Mouse (Mus musculus) lung, embryonic 14.5 days (tissue): Measurements from ENCODE around the gene Prlhr. TPM values are rescaled to one million over a fixed set of nuclear protein-coding genes. Genes with fewer than 3 reads are reported as not detected.
A peak's percentile ranks its signal among the peaks of the same experiment; 100 is the strongest.

ENCODE experiments used
- ATAC-seq: fragments of 200-750 bp; cut with Nextera tagmentation; 2 replicates; pipeline ENCODE4 v1.8.0; 2017; ENCODE audit warnings: mild to moderate bottlenecking, moderate TSS enrichment, moderate library complexity; ENCODE audit not compliant: insufficient read depth
- DNase-seq: peaks from one replicate; pipeline ENCODE4 v3.0.0-alpha.2; 2015
- H3K27ac ChIP-seq: fragments of 300-500 bp; sonication (generic); 2 replicates; pipeline ENCODE4 v1.5.1; 2014; ENCODE audit warnings: low read depth, mild to moderate bottlenecking, moderate library complexity
- H3K27me3 ChIP-seq: fragments of 300-500 bp; sonication (generic); 2 replicates; pipeline ENCODE4 v1.6.1; 2014; ENCODE audit warnings: low read length, control low read depth; ENCODE audit not compliant: insufficient read depth
- H3K36me3 ChIP-seq: fragments of 300-500 bp; sonication (generic); 2 replicates; pipeline ENCODE4 v1.6.1; 2014; ENCODE audit warnings: control low read depth; ENCODE audit not compliant: insufficient read depth
- H3K4me1 ChIP-seq: fragments of 300-500 bp; sonication (generic); 2 replicates; pipeline ENCODE4 v1.6.1; 2014; ENCODE audit warnings: antibody characterized with exemption, control low read depth; ENCODE audit not compliant: insufficient read depth
- H3K4me2 ChIP-seq: fragments of 300-500 bp; sonication (generic); 2 replicates; pipeline ENCODE4 v1.6.1; 2014; ENCODE audit warnings: mild to moderate bottlenecking
- H3K4me3 ChIP-seq: fragments of 300-500 bp; sonication (generic); 2 replicates; pipeline ENCODE4 v1.5.1; 2014; ENCODE audit warnings: low read depth, low read length
- H3K9ac ChIP-seq: fragments of 300-500 bp; sonication (generic); 2 replicates; pipeline ENCODE4 v1.6.1; 2014
- H3K9me3 ChIP-seq: fragments of 300-500 bp; sonication (generic); 2 replicates; pipeline ENCODE4 v1.6.1; 2016; ENCODE audit warnings: low read depth, low read length, control low read depth
- CTCF ChIP-seq: IDR thresholded peaks from 2 replicates; pipeline ENCODE4 v1.5.1; 2016; ENCODE audit warnings: antibody characterized with exemption, low read depth
- WGBS: fragments of 180-500 bp; shearing (Covaris S2); extraction: QIAGEN DNeasy Blood & Tissue Kit; methylation state at CpG from one replicate; pipeline ENCODE4 v1.1.7; 2014; 5-methylcytosine and 5-hydroxymethylcytosine counted together
- polyA plus RNA-seq: library from polyadenylated mRNA; unstranded; fragments of >200 nt; fragmentation: Nextera tagmentation; extraction: Ambion mirVana; gene quantifications from 2 replicates; pipeline ENCODE4 v1.2.1, GENCODE M21; 2014

The Prlhr gene
- polyA plus RNA-seq, 1 experiment from 2014 or later = not detected

DNA sequence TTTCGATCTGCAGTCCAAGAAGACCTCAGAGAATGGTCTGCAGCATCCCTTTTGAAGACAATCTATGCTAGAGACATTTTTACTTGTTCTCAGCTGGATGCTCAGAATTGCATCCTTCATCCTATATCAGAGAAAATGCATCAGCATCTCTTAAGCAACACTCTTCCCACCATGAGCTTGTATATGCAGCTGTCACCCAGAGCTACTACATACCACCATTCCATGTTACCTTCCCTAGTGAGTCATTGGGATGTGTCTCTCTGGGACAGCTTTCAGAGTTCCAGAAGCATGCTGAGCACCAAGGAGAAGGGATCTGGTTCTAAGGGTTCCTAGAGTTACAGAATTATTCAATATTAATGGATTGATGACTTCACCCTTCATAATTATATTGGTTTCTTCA lies 10.8 kb upstream of the Prlhr start:
- DNase-seq (no peak), ATAC-seq (no peak)
- no peak overlapping the region for H3K9ac ChIP-seq
- H3K27ac ChIP-seq = no peak overlapping the region
- H3K4me3 ChIP-seq = no peak overlapping the region
- no peaks in the 10 kb centered on the region for H3K4me1 ChIP-seq
- no peaks in the 10 kb centered on the region for H3K27me3 ChIP-seq
- 42% methylated on average over 1 of the region's 1 CpGs for WGBS
- no peak for TF ChIP-seq CTCF
- H3K4me2 ChIP-seq = no peak overlapping the region
- H3K9me3 ChIP-seq = no peaks in the 10 kb centered on the region
- H3K36me3 ChIP-seq = no peaks in the 10 kb centered on the region

DNA sequence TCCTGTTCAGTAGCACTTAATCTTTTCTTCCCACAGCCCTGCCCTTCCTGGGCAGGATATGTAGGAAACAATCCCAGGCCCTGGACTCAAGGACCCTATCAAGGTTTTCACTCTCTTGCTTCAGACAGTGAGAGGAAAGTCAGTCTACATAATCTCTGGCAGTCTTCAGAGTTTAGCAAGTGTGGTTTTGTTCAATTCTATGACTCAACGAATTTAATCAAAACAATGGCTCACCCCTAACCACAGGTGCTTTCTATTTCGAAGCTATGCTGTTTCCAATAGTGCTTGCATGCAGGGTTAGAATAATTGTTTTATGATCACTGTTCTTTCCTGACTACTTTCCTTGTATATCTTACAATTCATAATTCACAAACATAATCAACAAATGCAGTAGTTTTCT lies 9.7 kb upstream of the Prlhr start:
- WGBS = 52% methylated on average over 2 of the region's 2 CpGs
- H3K4me3 ChIP-seq = no peak overlapping the region
- H3K4me2 ChIP-seq = no peak overlapping the region

DNA sequence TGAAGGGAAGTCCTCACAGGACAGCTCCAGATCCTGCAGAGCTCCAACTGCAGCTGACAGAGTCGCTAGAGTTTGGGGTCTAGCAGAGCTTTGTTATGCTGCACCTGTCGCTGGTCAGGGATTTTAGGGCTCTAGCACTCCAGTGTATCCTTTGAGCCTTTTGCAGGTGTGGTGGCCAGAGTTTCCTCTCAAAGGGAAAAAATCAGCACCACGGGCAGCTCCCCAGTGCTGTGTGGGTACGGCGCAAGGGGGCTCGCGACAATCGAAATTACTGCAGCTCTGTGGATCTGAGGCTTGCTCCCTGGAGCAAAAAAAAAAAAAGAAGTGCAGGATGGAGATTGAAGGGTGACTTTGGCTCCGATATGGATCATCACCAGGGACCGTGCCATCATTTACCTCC lies 742 bp upstream of the Prlhr start:
- WGBS = 2% methylated on average over 10 of the region's 10 CpGs
- Histone ChIP-seq H3K9ac (no peak overlapping the region), H3K27me3 (peaks cover 32% of the 10 kb centered on the region), H3K9me3 (no peaks in the 10 kb centered on the region), H3K27ac (no peak overlapping the region), H3K4me3 (no peak overlapping the region), H3K4me2 (no peak overlapping the region), H3K4me1 (no peaks in the 10 kb centered on the region), H3K36me3 (no peaks in the 10 kb centered on the region)
- DNase-seq (peak; percentile 89), ATAC-seq (no peak; the same call in 1 of the 2 replicates)
- TF ChIP-seq CTCF = no peak

More for the DNA sequence above, 9.7 kb upstream of the Prlhr start:
- no peaks in the 10 kb centered on the region for H3K9me3 ChIP-seq
- no peak for ATAC-seq
- no peaks in the 10 kb centered on the region for H3K27me3 ChIP-seq
- DNase-seq = no peak
- TF ChIP-seq CTCF = no peak
- H3K4me1 ChIP-seq = no peaks in the 10 kb centered on the region
- no peak overlapping the region for H3K27ac ChIP-seq
- H3K36me3 ChIP-seq = no peaks in the 10 kb centered on the region
- no peak overlapping the region for H3K9ac ChIP-seq

DNA sequence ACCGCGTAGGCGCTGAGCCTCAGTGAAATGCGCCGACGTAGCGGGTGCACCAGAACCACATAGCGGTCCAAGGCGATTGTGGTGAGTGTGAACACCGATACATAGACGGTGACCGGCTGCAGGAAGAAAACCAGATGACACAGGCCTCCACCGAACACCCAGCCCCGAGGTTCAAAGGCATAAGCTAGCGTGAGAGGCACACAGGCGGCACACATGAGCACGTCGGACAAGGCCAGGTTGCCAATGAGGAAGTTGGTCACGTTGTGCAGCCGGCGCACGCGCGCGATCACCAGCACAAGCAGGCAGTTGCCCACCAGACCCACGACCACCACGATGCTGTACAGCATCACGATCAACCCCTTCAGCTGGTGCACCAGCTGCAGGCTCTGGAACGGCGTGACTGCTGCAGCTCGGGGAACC lies 506 bp downstream of the Prlhr start:
- Histone ChIP-seq H3K4me3 (no peak overlapping the region), H3K4me1 (no peaks in the 10 kb centered on the region), H3K9ac (no peak overlapping the region), H3K4me2 (peak overlapping the region; percentile 47; the same call in 1 of the 2 replicates), H3K27me3 (peaks cover 32% of the 10 kb centered on the region), H3K27ac (no peak overlapping the region), H3K9me3 (no peaks in the 10 kb centered on the region), H3K36me3 (no peaks in the 10 kb centered on the region)
- DNase-seq (no peak), ATAC-seq (no peak)
- WGBS = 14% methylated on average over 31 of the region's 31 CpGs
- TF ChIP-seq CTCF = no peak

DNA sequence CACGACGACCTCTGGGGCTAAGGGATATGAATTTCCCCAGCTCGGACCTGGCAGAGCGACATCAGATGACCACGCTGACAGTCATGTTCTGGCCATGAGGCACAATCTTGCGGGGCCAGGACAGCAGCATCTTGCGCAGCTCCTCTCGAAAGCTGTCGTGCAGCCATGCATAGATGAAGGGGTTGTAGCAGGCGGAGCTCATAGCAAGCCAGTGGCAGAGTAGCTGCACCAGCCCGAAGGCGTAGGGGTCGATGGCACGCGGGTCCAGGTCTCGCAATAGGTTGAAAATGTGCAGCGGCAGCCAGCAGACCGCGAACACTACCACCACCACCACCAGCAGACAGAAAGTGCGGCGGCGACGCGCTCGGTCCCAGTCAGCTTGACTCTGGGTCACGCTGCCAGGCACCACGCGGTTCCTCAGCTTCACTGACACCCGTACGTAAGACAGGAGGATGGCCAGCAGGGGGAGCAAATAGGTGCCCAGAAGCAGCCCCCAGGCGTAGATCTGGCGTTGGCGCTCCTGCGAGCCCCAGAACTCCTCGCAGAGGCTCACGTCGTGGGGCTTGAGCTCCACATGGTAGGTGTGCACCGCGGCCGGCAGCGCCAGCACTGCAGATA lies 1.0 kb downstream of the Prlhr start:
- WGBS = 2% methylated on average over 41 of the region's 41 CpGs
- DNase-seq (peak; percentile 80), ATAC-seq (peak; percentile 44; the same call in 1 of the 2 replicates)
- peak overlapping the region; percentile 47; the same call in 1 of the 2 replicates for H3K4me2 ChIP-seq
- H3K4me3 ChIP-seq = no peak overlapping the region
- no peak overlapping the region for H3K27ac ChIP-seq
- H3K9ac ChIP-seq = no peak overlapping the region
- TF ChIP-seq CTCF = peak; percentile 78
- H3K4me1 ChIP-seq = no peaks in the 10 kb centered on the region
- no peaks in the 10 kb centered on the region for H3K36me3 ChIP-seq
- H3K9me3 ChIP-seq = no peaks in the 10 kb centered on the region
- peaks cover 32% of the 10 kb centered on the region for H3K27me3 ChIP-seq

DNA sequence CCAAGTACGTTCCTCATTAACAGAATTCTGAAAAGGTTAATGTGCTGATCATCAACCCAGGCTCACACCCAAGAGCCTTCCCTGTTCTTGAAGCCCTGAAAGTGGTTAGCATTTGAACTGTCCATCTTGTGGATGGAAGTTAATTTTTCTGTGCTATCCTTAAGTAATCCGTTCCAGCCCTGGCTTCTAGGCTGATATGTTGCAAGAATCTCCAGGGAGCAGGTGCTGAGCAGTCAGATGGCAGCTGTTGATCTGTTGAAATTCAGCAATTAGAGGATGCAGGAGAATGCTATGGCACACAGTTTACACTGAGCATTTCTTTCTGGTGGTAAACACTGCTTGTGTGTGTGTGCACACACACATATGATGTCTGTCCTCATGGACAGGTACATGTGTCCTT lies 2.4 kb downstream of the Prlhr start:
- Histone ChIP-seq H3K27me3 (peaks cover 32% of the 10 kb centered on the region), H3K9me3 (no peaks in the 10 kb centered on the region), H3K27ac (no peak overlapping the region), H3K36me3 (no peaks in the 10 kb centered on the region), H3K4me2 (no peak overlapping the region), H3K4me3 (no peak overlapping the region), H3K4me1 (no peaks in the 10 kb centered on the region), H3K9ac (no peak overlapping the region)
- ATAC-seq (no peak), DNase-seq (no peak)
- no peak for TF ChIP-seq CTCF
- 65% methylated on average over 2 of the region's 2 CpGs for WGBS

DNA sequence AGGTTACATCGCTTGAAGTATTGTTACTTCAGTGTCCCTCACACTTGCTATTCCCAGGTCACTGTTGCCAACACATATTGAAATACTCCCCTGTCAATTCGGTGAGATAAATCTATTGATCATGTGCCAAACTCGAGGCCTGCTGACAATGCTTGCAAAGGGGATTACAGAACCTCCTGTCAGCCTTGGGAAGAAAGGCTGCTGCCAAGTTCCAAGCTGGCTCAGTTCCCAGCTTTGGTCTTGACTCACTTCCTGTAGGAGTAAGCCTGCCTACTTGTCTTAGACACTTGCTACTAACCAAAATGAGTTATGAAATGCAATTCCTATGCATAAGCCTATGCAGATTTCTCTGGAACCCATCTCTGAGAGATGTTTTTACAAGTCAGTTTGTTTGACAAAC lies 4.2 kb downstream of the Prlhr start:
- H3K9ac ChIP-seq = no peak overlapping the region
- DNase-seq (peak; percentile 95), ATAC-seq (peak; percentile 85)
- H3K4me3 ChIP-seq = no peak overlapping the region
- no peak overlapping the region for H3K27ac ChIP-seq
- 10% methylated on average over 3 of the region's 3 CpGs for WGBS
- H3K4me2 ChIP-seq = no peak overlapping the region
- H3K9me3 ChIP-seq = no peaks in the 10 kb centered on the region
- TF ChIP-seq CTCF = no peak
- no peaks in the 10 kb centered on the region for H3K36me3 ChIP-seq
- H3K27me3 ChIP-seq = peaks cover 32% of the 10 kb centered on the region
- no peaks in the 10 kb centered on the region for H3K4me1 ChIP-seq

DNA sequence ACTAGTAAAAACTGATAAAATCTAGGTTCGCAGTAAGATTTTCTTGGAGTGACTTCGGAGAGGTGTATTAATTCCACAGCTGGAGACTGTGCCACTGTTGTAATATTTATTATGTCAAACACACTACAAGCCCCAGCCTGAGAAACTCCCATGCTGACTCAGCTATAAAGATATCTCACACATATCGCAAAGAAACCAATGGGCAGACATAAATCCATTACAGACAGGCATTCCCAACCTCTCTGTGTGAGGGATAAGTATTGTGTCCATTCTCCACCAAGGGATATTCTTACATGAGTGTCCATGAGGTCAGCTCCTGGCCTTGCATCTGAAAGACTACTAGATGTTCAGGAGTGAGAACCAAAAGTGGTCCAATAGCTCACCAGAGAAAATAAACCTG lies 4.7 kb downstream of the Prlhr start:
- Histone ChIP-seq H3K36me3 (no peaks in the 10 kb centered on the region), H3K9me3 (no peaks in the 10 kb centered on the region), H3K27ac (no peak overlapping the region), H3K4me2 (no peak overlapping the region), H3K9ac (no peak overlapping the region), H3K4me1 (no peaks in the 10 kb centered on the region), H3K4me3 (no peak overlapping the region), H3K27me3 (peaks cover 29% of the 10 kb centered on the region)
- 61% methylated on average over 3 of the region's 3 CpGs for WGBS
- TF ChIP-seq CTCF = no peak
- ATAC-seq = no peak
- no peak for DNase-seq
